Mouse (Mus musculus) brain, embryonic 14.5 days (tissue): ENCODE results near the gene Syk.

Experiments
- CTCF ChIP-seq: fragments of 200-500 bp; IDR thresholded peaks from 2 replicates; pipeline ENCODE4 v1.5.1; 2012; ENCODE audit warnings: inconsistent platforms, mild to moderate bottlenecking, moderate library complexity, borderline replicate concordance; ENCODE audit not compliant: insufficient read depth, insufficient read length; ENCODE audit errors: extremely low read depth
- POLR2A ChIP-seq: fragments of 200-500 bp; IDR thresholded peaks from 2 replicates; pipeline ENCODE4 v1.6.1; 2012; ENCODE audit warnings: mild to moderate bottlenecking, inconsistent platforms, borderline replicate concordance; ENCODE audit not compliant: poor library complexity, insufficient read depth, insufficient read length, severe bottlenecking; ENCODE audit errors: extremely low read depth

DNA sequence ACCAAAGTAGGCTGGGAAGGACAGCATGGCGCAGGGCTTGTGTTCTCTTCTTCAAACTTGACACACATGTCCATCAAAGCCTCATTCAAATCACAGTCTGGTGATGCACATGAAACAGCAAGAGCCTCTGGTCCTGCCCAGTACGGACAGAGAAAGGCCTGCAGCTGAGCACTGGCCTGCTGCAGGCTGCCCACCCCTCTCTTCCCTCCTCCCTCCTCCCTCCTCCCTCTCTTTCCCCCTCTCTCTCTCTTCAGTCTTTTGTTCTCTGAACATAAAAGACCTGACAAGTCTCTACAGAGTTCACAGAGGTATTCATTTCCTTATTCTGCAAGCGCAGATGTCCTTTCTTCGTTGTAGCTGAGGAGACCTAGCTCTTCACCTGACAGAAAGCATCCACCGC is 99.1 kb downstream of the Syk start:
- no peak for TF ChIP-seq CTCF
- TF ChIP-seq POLR2A = no peak
